Mouse (Mus musculus): ENCODE data around the gene Disc1.

Disc1 gene

DNA sequence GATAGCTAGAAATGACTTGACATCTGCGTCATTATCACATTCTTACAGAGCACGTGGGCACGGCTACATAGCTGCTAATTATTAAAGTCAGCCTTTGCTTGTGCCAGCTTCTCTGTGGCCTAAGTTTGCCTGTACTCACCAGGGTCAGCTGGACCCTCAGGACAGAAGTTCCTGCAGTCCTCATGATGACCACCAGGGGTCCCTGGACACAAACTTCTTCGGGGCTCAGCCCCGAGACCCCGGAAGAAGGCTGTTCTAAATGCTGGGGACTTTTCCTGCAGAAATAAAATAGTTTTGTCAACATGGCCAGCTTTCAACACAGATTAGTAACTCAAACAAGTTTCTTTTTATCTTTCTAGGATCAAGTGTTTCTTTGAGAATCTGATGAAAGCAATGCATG is 74.3 kb downstream of the Disc1 start:
- DNase-seq (ENCODE audit: low spot score in 2 of 2) = peak in 1 of 2 experiments; percentile 15

DNA sequence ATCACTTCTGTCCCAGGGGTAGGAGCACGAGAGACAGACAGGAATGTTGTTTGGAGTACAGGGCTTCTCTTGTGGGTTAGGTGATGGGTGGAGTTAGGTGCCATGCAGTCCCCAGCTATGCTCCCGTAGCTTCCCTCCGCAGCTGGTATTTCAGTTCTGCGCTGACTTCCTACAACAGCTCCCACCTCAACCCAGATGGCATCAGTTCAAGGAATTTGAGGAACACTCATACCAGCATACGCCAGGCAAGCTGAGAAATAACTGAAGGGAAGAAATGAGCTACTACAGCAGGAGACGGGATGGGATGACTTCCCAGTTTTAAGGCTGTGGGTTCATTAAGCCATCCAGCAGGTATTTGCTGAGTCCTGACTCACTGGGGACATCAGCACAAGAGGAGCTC is 76.8 kb downstream of the Disc1 start:
- DNase-seq (ENCODE audit: low spot score in 2 of 2) = peak in 1 of 2 experiments; percentile 11

DNA sequence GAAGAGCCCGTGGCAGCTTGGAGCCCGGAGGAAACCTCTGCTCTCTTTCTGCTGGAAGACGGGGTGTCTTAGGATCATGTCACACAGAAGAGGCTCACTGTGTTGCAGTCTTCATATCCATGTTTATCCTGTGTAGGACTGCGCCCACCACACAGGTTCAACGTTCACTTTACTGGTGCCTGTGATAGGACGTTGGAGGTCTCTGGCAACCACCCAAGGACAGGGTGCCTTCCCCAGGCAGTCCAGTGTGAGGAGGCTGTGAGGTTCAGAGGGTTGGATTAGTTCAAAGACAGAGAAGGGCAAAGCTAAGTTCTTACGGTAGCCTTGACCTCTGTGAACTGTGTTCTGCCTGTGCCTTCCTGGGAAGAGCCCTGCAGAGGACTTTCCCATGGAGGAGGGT is 77.3 kb downstream of the Disc1 start:
- DNase-seq (ENCODE audit: low spot score in 2 of 2) = no peak

DNA sequence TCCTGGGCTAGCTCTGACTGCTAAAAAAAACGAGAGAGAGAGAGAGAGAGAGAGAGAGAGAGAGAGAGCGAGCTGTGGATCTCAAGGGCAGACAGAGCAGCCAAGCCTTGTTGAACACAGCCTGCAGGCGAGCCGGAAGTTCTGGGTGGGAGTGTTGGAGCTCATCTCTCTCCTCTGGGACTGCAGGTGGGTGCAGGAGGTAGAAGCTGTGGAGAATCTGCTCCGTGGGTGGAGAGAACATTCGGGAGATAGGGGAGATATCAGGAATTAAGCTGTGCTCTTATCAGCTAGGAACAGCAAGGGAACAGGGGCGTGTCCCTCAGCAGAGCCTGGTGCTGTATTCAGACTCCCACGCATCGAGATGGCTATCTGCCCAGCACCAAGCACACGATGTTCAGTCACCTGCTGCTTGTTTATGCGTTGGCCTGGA is 79.7 kb downstream of the Disc1 start:
- peak; percentile 18 to 49 for DNase-seq (ENCODE audit: low spot score in 2 of 2)

DNA sequence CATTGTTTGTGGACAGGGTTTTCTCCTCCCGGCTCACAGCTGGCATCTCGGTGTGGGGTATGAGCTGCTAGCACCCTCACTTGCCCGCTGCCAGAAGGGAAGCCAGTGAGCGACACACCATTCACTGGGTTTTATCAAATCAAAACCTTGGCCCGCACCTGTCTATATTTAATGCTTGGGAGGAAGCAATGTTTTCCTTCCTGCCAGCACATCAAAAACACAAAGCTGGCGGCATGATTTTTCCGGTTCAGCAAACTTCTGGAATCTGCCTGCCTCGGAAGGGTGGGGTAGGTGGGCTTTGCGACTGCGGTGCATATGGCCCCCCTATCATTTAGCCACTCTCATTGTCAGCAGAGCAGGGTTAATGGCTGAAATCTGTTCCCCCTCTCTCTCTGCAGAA is 80.9 kb downstream of the Disc1 start:
- DNase-seq (ENCODE audit: low spot score in 2 of 2) = no peak

GRCm38 (mm10) chr8:125139689-125140150 is 85.7 kb downstream of the Disc1 start:
- no peak for DNase-seq (ENCODE audit: low spot score in 2 of 2)

DNA sequence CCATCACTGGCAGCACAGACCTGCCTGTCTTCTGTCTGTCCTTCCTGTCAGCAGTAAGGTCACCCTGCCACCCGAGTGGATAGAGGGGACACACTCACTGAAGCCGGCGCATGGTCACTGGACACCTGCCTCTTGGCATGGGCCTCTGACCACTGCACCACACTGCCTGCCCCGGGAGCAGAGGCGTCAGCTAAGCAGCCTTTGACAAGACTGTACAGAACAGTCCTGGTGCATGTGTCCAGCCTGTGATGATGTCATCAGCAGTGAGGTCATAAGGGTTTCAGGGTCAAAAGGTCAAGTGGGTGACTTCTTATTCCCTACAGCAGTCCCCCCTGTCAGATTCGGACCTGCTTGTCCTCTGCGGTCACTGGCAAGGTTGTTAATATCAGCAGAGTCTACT is 87.0 kb downstream of the Disc1 start:
- no peak for DNase-seq (ENCODE audit: low spot score in 2 of 2)

DNA sequence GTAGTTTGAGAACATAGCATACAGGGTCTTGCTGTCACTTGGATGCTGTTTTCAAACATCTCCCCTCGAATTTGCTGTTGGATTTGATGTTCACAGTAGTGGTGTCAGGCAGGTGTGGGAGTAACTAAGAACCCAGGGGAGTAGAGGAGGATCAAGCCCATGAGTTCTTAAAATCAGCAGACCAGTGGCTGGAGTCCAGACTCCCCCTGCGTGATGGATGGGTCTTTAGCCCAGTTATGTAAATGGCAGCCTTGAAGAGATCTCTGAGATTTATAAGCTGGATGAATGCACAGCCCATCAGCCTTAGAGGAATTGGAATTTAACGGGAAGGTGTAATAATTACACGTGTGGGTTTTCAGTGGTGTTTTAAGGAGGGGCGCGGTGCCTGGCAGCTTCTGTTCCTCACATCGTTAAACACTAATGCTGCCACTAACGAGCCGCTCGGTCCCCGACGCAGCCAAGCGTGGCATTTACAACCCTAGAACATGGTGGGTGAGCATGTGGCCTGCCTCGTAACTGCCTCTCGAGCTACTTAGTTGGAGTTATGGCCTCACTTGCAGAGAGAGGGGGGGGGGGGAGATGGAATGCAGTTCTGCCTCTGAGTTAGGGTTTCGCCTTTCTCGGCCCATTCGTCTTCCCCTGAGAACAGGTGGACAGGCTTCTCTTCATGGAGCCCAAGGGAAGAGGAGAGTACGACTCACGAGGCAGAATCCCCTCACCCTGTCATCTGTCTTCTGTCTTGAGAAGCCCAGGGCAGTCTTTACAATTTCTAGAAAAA is 103.1 kb downstream of the Disc1 start:
- no peak for DNase-seq (ENCODE audit: low spot score in 2 of 2)

DNA sequence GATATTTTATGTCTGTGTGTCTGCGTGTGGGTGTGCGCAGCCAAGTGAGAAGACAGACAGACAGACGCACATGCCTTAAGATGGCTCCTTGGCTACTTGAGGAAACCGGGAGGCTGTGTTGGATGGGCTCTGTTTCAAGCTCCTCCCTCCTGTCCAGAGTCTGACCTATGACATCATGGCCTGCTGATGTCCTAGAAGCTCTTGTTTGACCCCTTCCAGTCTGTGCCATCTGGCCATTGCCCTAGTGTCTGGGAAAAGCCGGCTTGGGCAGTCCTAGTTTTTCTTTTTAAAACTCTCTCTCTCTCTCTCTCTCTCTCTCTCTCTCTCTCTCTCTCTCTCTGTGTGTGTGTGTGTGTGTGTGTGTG is 103.6 kb downstream of the Disc1 start:
- no peak for DNase-seq (ENCODE audit: low spot score in 2 of 2)

GRCm38 (mm10) chr8:125159387-125159786 is 105.4 kb downstream of the Disc1 start:
- no peak for DNase-seq (ENCODE audit: low spot score in 2 of 2)

GRCm38 (mm10) chr8:125163491-125163890 is 109.5 kb downstream of the Disc1 start:
- DNase-seq (ENCODE audit: low spot score in 2 of 2) = no peak

GRCm38 (mm10) chr8:125163906-125164305 is 109.9 kb downstream of the Disc1 start:
- DNase-seq (ENCODE audit: low spot score in 2 of 2) = no peak

DNA sequence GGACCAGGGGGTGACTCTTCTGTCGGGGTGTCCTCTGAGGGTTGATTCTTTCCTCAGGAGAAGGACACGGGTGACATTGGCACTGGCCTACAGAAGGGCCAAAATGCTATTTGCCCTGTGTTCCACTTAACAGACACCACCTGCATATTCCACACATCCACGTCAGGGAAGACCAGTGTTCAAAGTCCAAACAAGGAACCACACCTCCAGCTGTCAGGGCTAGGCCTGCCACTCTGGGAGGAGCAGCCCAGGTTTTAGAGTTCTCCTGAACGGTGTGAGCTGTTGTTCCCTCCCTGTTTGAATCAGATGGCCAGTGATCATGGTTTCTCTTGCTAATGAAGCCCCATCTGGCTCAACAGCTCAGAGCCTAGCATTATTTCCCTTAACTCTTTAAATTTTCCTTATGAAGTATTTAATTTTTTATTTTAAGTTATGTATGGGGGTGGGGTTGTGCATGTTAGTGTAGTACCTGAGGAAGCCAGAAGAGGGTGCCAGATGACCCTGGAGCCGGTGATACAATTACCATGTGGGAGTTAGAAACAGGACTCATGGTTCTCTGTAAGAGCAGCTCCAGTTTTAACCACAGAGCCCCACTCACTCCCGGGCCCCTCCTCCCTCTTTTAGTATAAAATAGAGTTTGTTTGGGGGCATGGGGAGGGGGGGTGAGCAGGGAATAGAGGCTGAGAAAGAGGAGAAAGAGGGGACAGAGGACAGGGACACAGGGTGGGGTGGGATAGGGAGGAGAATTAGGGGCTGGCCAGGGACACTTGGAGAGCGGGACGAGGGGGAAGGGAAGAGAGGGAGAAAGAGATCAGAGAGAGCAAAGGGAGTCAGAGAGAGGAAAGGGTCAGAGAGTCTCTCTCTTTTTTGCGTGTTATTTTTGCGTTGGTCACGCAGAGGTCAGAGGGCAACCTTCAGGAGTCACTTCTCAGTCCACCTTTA is 111.8 kb downstream of the Disc1 start:
- DNase-seq (ENCODE audit: low spot score in 2 of 2) = peak; percentile 51 to 52

DNA sequence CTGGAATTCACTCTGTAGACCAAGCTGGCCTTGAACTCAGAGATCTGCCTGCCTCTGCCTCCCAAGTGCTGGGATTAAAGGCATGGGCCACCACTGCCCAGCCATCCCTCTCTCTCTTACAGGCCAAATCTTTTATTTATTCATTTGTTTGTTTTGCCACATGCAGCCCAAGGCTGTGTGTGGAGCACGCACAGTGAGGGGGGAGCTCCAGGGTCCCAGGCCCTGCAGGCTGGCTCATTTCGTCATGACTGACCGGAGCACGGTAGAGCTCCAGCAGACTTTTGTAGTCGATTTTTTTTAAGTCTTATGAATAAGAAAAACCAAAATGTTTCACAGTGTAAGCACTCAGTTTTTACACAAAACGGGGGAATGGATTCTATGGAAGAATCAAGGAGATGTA is 112.5 kb downstream of the Disc1 start:
- DNase-seq (ENCODE audit: low spot score in 2 of 2) = no peak

- DNase-seq (ENCODE audit: low spot score in 2 of 2) = no peak
Observed at GRCm38 (mm10) chr8:125166988-125167387, 113.0 kb downstream of the Disc1 start.

- no peak for DNase-seq (ENCODE audit: low spot score in 2 of 2)
Observed at GRCm38 (mm10) chr8:125169628-125170027, 115.6 kb downstream of the Disc1 start.

GRCm38 (mm10) chr8:125171531-125171930 is 117.5 kb downstream of the Disc1 start:
- DNase-seq (ENCODE audit: low spot score in 2 of 2) = no peak

GRCm38 (mm10) chr8:125174237-125174636 is 120.2 kb downstream of the Disc1 start:
- DNase-seq (ENCODE audit: low spot score in 2 of 2) = peak in 1 of 2 experiments; percentile 18

DNA sequence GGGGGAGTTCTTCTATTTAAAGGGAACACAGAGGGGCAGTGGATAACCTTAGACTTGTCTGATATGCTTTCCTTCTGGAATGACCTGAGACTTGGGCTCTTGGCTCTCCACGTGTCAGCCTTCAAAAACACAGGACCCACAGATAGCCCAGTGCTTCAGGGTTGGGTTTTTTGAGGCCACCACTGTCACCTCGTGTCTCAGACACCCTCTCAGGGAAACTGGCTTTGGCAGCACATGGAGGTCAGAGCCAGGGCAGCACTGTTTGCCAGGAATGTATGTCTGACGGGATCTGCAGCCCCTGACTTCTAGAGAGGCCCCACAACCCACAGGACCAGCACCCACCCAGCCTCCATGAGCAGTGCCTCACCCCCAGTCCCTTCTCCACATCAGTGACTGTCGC is 120.9 kb downstream of the Disc1 start:
- DNase-seq (ENCODE audit: low spot score in 2 of 2) = no peak

- DNase-seq (ENCODE audit: low spot score in 2 of 2) = no peak
Observed at GRCm38 (mm10) chr8:125175661-125176060, 121.7 kb downstream of the Disc1 start.

GRCm38 (mm10) chr8:125177091-125177490 is 123.1 kb downstream of the Disc1 start:
- DNase-seq (ENCODE audit: low spot score in 2 of 2) = no peak

- no peak for DNase-seq (ENCODE audit: low spot score in 2 of 2)
Observed at GRCm38 (mm10) chr8:125177958-125178357, 124.0 kb downstream of the Disc1 start.

All from frontal cortex, postnatal 36 days (tissue).